Mouse (Mus musculus) liver, postnatal 0 days (tissue): Measurements from ENCODE around the gene Rab11fip4.

Experiments used
- CTCF ChIP-seq: sonication (generic); IDR thresholded peaks from 2 replicates; pipeline ENCODE4 v1.5.1; 2016; ENCODE audit warnings: antibody characterized with exemption, low read depth
- EP300 ChIP-seq: IDR thresholded peaks from 2 replicates; pipeline ENCODE4 v1.6.1; 2016; ENCODE audit warnings: antibody characterized with exemption, low read depth, mild to moderate bottlenecking

DNA sequence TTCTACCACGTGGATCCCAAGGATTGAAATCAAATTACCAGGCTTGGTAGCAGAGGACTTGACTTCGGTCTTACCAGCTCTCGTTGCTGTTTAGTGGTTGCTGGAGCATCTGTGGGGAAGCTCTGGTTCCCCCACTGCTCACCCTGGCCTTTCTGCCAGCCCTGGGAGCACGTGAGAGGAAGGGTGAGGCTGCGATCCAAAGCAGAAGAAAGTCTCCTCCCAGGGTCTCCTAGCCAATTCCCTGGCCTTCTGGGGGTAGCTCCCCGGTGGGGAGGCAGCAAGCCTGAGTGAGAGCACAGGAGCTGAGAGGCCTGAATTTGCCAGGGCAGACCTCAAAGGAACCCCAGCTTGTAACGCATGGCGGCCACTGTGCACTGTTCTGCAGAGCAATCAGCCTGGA is 124.3 kb downstream of the Rab11fip4 start:
- TF ChIP-seq CTCF (no peak), EP300 (no peak)
